ENCODE assay signal across 13 mouse cellular contexts in genomic region chr13:18580718-18581550, GRCm38 (mm10).
A peak's percentile ranks its signal among the peaks of the same experiment; 100 is the strongest.
DNase-seq lines count a peak whose midpoint lies in the region; ATAC-seq and TF ChIP-seq lines count a peak whose summit lies in the region.
"Had no signal": no experiment of that assay in that cellular context is flagged by ENCODE, and none has a peak within 500 bp of the region (broad histone marks: within the 10 kb centered on the region; RNA-seq: fewer than 3 reads in every experiment).

No protein-coding gene starts in this region.

- peak; percentile 3 to 6 for DNase-seq in cerebellum, postnatal 25 days
- DNase-seq in cerebellum, adult 11-12 months: no peak
- peak; percentile 27 for DNase-seq in CH12.LX (ENCODE audit: extremely low read depth)
- peak; percentile 21 for DNase-seq in forebrain, postnatal 0 days
- no peak for DNase-seq in T-cell, adult 2 months (ENCODE audit: low spot score)
- no peak for DNase-seq in thymus, adult 2 months
- DNase-seq: gastrocnemius, postnatal 10 days; kidney, postnatal 14 days had no signal

- no peaks in the 10 kb centered on the region for H3K79me2 ChIP-seq in CH12.LX (replicated peaks; ENCODE audit: control insufficient read depth, extremely low read depth, insufficient read depth, poor library complexity, severe bottlenecking)

- ATAC-seq in forebrain, postnatal 0 days: peak; percentile 61
- 0 out of 2 replicates have a peak, but pooled peaks have one; percentile 42 for ATAC-seq in midbrain, embryonic 12.5 days (ENCODE audit: low FRiP score, low read depth)
- ATAC-seq in megakaryocyte-erythroid progenitor cell, adult 5-6 weeks (replicated peaks; ENCODE audit: low FRiP score, low TSS enrichment, poor library complexity, severe bottlenecking): no peak
- ATAC-seq: activated CD4-positive, CD25-positive, alpha-beta regulatory T cell, adult 4 months had no signal

- peak overlapping the region in 1 of 3 experiments; percentile 40 for H3K4me3 ChIP-seq in CH12.LX (replicated peaks in 1 of 3; ENCODE audit: low read depth in 2 of 3, low read length in 2 of 3, poor library complexity in 1 of 3)
- H3K4me3 ChIP-seq in forebrain, postnatal 0 days (ENCODE audit: low read depth, low read length): 0 out of 2 replicates have a peak overlapping the region, but pooled peaks have one; percentile 11
- H3K4me3 ChIP-seq in midbrain, embryonic 12.5 days: no peak overlapping the region
- no peak overlapping the region for H3K4me3 ChIP-seq in thymus, adult 2 months (ENCODE audit: control insufficient read depth, insufficient read depth, low read length)
- H3K4me3 ChIP-seq: heart, embryonic 15.5 days; limb, embryonic 12.5 days had no signal

- no peak overlapping the region for H3K27ac ChIP-seq in CH12.LX (ENCODE audit: insufficient read depth, low read depth)
- H3K27ac ChIP-seq in forebrain, postnatal 0 days (ENCODE audit: low read depth, low read length): no peak overlapping the region
- H3K27ac ChIP-seq in midbrain, embryonic 12.5 days (replicated peaks): no peak overlapping the region
- no peak overlapping the region for H3K27ac ChIP-seq in thymus, adult 2 months (ENCODE audit: control insufficient read depth, insufficient read depth, low read length)
- H3K27ac ChIP-seq: heart, embryonic 15.5 days; limb, embryonic 12.5 days had no signal

- H3K36me3 ChIP-seq in CH12.LX (replicated peaks in 1 of 2; ENCODE audit: control insufficient read depth in 1 of 2, insufficient read depth in 1 of 2, low read length in 1 of 2): no peaks in the 10 kb centered on the region
- H3K36me3 ChIP-seq in forebrain, postnatal 0 days (ENCODE audit: insufficient read depth): no peaks in the 10 kb centered on the region
- no peaks in the 10 kb centered on the region for H3K36me3 ChIP-seq in midbrain, embryonic 12.5 days
- no peaks in the 10 kb centered on the region for H3K36me3 ChIP-seq in thymus, adult 2 months (ENCODE audit: control insufficient read depth, insufficient read depth, low read length)
- H3K36me3 ChIP-seq: heart, embryonic 15.5 days; limb, embryonic 12.5 days had no signal

- no peak for TF ChIP-seq POLR2A in CH12.LX (IDR thresholded peaks at IDR 0.05; ENCODE audit: low read depth, low read length)
- TF ChIP-seq POLR2A in thymus, adult 2 months (IDR thresholded peaks at IDR 0.05; ENCODE audit: control insufficient read depth, extremely low read depth, insufficient read depth, low read length, poor library complexity): no peak

- no peak overlapping the region for H3K9ac ChIP-seq in CH12.LX (ENCODE audit: insufficient read depth, low read depth)
- H3K9ac ChIP-seq in forebrain, postnatal 0 days: no peak overlapping the region
- H3K9ac ChIP-seq in midbrain, embryonic 12.5 days (replicated peaks): no peak overlapping the region
- H3K9ac ChIP-seq: heart, embryonic 15.5 days; limb, embryonic 12.5 days had no signal

- TF ChIP-seq EP300 in CH12.LX (IDR thresholded peaks at IDR 0.05; ENCODE audit: low read length): no peak

- peak overlapping the region; percentile 100 for H3K4me2 ChIP-seq in CH12.LX (ENCODE audit: insufficient read depth, low read depth, poor library complexity, severe bottlenecking)
- peak overlapping the region; percentile 28; the same call in 1 of the 2 replicates for H3K4me2 ChIP-seq in forebrain, postnatal 0 days (ENCODE audit: low read depth)
- peak overlapping the region; percentile 28 for H3K4me2 ChIP-seq in midbrain, embryonic 12.5 days (replicated peaks)
- H3K4me2 ChIP-seq: heart, embryonic 15.5 days; limb, embryonic 12.5 days had no signal

- TF ChIP-seq RAD21 in CH12.LX (IDR thresholded peaks at IDR 0.05; ENCODE audit: low read depth, low read length): no peak

- dilution Hi-C loops in CH12.LX (cut with MboI; ENCODE audit: extremely low pct_ligation_motif_present, extremely low pct_unique_long_range_greater_than_20kb, low sequenced_read_pairs): no loop called here

- TF ChIP-seq CTCF in CH12.LX (conservative IDR thresholded peaks at IDR 0.05 in 1 of 2, IDR thresholded peaks at IDR 0.05 in 1 of 2; ENCODE audit: low read depth in 2 of 2, low read length in 2 of 2): no peak
- TF ChIP-seq CTCF in forebrain, postnatal 0 days (IDR thresholded peaks at IDR 0.05; ENCODE audit: low read depth): no peak
- no peak for TF ChIP-seq CTCF in thymus, adult 2 months (IDR thresholded peaks at IDR 0.05; ENCODE audit: borderline replicate concordance, control insufficient read depth, extremely low read depth, insufficient read depth, low read length, poor library complexity)

- no peaks in the 10 kb centered on the region for H3K9me3 ChIP-seq in CH12.LX (replicated peaks; ENCODE audit: low read length)
- H3K9me3 ChIP-seq in forebrain, postnatal 0 days (ENCODE audit: low read length): no peaks in the 10 kb centered on the region
- H3K9me3 ChIP-seq in midbrain, embryonic 12.5 days: no peaks in the 10 kb centered on the region
- H3K9me3 ChIP-seq: heart, embryonic 15.5 days; limb, embryonic 12.5 days had no signal

- in situ Hi-C loops in CH12.LX (cut with MboI; ENCODE audit: low pct_ligation_motif_present, low pct_unique_long_range_greater_than_20kb, low sequenced_read_pairs): no loop called here

- 32% methylated on average over 19 of the region's 19 CpGs for WGBS in forebrain, postnatal 0 days
- 33% methylated on average over 19 of the region's 19 CpGs for WGBS in midbrain, embryonic 12.5 days
- 56% methylated on average over 19 of the region's 19 CpGs for WGBS in thymus, adult 2 months

- H3K27me3 ChIP-seq in CH12.LX (replicated peaks): no peaks in the 10 kb centered on the region
- no peaks in the 10 kb centered on the region for H3K27me3 ChIP-seq in forebrain, postnatal 0 days (ENCODE audit: insufficient read depth, low read length)
- peaks cover 6% of the 10 kb centered on the region for H3K27me3 ChIP-seq in midbrain, embryonic 12.5 days
- H3K27me3 ChIP-seq in thymus, adult 2 months (ENCODE audit: control insufficient read depth, insufficient read depth, low read length): no peaks in the 10 kb centered on the region
- H3K27me3 ChIP-seq: heart, embryonic 15.5 days; limb, embryonic 12.5 days had no signal

- peaks cover 6 to 11% of the 10 kb centered on the region in 2 experiments for H3K4me1 ChIP-seq in CH12.LX (ENCODE audit: control insufficient read depth in 1 of 2, insufficient read depth in 2 of 2)
- no peaks in the 10 kb centered on the region for H3K4me1 ChIP-seq in forebrain, postnatal 0 days (ENCODE audit: insufficient read depth)
- H3K4me1 ChIP-seq in midbrain, embryonic 12.5 days: peaks cover 8% of the 10 kb centered on the region; the same call in 1 of the 2 replicates
- no peaks in the 10 kb centered on the region for H3K4me1 ChIP-seq in thymus, adult 2 months (replicated peaks; ENCODE audit: control insufficient read depth, insufficient read depth, low read length)
- H3K4me1 ChIP-seq: heart, embryonic 15.5 days; limb, embryonic 12.5 days had no signal

TF ChIP-seq in CH12.LX, 34 proteins besides CTCF, POLR2A, EP300 and RAD21:
- peak; percentile 6; the same call in 1 of the 2 replicates for TF ChIP-seq BHLHE40 (IDR thresholded peaks at IDR 0.05; ENCODE audit: low read depth, low read length)
- no peak for TF ChIP-seq TCF12 (IDR thresholded peaks at IDR 0.05; ENCODE audit: low read depth, low read length)
- TF ChIP-seq NRF1 (IDR thresholded peaks at IDR 0.05; ENCODE audit: low read depth, low read length): no peak
TF ChIP-seq in CH12.LX: peak in this region for 1.

Comparison
In these comparisons a context has a peak if more than half of its experiments do, and no peak if none do; other contexts are left out.
1. DNase-seq: peak in cerebellum, postnatal 25 days (2 of 2), CH12.LX (single experiment) and forebrain, postnatal 0 days (single experiment); none in cerebellum, adult 11-12 months (single experiment), T-cell, adult 2 months (single experiment) and thymus, adult 2 months (single experiment).
2. H3K4me2 ChIP-seq: peak in every context shown above with its lines; median percentile 100 in CH12.LX; 28 in forebrain, postnatal 0 days; 28 in midbrain, embryonic 12.5 days.